Mouse (Mus musculus): ENCODE measurements around the gene Rest. TPM values are rescaled to one million over a fixed set of nuclear protein-coding genes. Genes with fewer than 3 reads are reported as not detected.
"Not testable (repeated sequence)": the region's sequence is repeated elsewhere in the genome, so short reads cannot be mapped to it uniquely, and the experiment has no call there.

Gene Rest
- polyA plus RNA-seq (2012; rRNA removed): 9.1 and 13.8 TPM in 2 replicates

DNA sequence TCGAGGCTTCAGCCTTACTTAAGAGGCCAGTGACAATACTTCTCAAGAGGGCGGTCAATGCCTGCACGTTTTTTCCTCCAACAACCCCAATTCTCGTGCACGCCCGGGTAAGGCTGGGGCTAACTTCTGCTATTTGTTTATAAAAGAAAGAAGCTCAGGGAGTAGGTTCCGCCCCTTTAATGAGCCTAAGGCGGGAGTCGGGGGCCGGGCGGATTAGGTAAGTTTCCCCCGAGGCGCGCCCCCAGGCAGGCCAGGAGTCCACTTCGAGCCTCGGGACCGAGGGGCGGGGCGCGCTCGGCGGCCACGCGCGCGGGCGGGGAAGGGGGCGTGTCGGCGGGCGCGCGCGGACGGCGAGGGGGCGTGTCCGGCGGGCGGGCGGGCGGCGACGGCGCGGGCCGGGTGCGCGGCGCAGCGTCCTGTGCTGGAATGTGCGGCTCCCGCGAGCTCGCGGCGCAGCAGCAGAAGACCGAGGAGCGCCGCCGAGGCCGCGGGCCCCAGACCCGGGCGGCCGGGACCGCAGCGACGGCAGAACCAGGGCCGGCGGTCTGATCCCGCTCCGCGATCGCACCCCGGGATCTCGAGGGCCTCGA is at the start of gene Rest:
Rest (plus strand) TSS at position 411 of the 590 bp plus-strand sequence.
- no peak for DNase-seq (ENCODE audit: low read depth)

DNA sequence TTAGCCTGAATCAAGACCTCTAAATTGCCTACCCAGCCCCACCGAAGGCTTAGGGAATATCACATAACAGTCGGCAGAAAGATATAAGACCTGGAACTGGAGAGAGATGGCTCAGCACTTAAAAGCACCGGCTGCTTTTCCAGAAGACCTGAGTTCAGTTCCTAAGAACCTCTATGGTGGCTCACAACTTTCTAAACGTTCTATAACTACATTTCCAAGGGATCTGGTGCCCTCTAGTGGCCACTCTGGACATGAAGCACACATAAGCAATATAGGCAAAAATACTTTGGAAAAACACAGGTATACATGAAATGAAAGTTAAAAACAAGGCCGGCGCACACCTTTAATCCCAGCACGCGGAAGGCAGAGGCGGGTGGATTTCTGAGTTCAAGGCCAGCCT is 48.1 kb upstream of the Rest start:
- DNase-seq (ENCODE audit: low read depth): peak; percentile 14

DNA sequence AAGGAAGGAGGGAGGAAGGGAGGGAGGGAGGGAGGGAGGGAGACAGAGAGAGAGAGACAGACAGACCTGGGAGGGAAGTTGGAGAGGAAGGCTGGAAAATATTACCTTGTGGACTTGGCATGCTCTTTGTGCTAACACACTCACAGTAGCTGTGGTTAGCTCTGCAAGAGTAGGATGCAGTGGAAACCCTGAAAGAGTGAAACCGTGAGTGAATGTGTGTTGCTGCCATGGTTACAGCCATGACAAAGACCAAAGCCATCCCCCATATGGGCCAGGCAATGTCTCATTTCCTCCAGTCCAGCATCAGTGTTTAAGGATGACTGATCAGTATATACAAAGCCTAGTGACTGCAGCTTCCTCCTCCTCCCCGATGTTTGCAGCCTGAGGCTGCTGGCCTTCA is 47.6 kb upstream of the Rest start:
- DNase-seq (ENCODE audit: low read depth): no peak

- DNase-seq (ENCODE audit: low read depth): no peak
Measured at GRCm38 (mm10) chr5:77223043-77223975, 42.0 kb upstream of the Rest start.

DNA sequence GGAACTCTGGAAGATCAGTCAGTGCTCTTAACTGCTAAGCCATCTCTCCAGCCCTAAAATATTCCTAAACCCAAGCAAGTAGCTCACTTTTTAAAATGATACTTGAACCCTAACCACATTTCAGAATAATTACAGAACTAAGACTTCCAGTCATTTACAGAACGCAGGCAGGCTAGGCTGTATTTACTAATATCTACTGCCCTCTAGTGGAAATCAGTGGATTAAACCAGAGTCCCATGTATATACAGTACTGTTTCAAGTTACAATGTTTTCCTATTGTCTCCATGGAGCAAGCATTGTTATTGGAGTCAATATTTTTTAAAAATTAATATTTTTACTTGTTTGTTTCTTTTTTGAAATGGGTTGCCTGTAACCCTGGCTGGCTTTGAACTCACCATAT is 36.3 kb upstream of the Rest start:
- no peak for DNase-seq (ENCODE audit: low read depth)

- not testable (repeated sequence) for DNase-seq (ENCODE audit: low read depth)
Measured at GRCm38 (mm10) chr5:77231863-77232262, 33.4 kb upstream of the Rest start.

DNA sequence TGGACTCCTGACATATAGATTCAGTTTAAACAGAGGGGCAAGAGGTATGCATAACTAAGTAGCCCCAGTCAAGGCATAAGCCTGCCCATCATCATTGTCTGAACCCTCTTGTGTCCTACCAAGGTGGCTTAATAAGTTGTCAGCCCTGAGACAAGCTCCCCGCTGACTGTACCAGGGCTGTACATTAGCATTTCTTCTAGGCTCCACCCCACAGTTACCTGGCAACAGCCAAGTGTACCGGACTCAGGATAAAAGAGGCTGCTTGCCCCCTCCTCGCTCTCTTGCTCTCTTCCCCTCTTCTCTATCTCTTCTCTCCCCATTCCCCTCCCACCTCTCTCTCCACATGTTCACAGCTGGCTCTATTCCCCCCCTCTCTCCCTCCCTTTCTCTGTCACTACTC is 30.4 kb upstream of the Rest start:
- DNase-seq (ENCODE audit: low read depth): no peak

GRCm38 (mm10) chr5:77237104-77237503 is 28.2 kb upstream of the Rest start:
- DNase-seq (ENCODE audit: low read depth): no peak

GRCm38 (mm10) chr5:77244331-77244987 is 20.8 kb upstream of the Rest start:
- DNase-seq (ENCODE audit: low read depth): no peak

GRCm38 (mm10) chr5:77245463-77245786 is 19.9 kb upstream of the Rest start:
- no peak for DNase-seq (ENCODE audit: low read depth)

DNA sequence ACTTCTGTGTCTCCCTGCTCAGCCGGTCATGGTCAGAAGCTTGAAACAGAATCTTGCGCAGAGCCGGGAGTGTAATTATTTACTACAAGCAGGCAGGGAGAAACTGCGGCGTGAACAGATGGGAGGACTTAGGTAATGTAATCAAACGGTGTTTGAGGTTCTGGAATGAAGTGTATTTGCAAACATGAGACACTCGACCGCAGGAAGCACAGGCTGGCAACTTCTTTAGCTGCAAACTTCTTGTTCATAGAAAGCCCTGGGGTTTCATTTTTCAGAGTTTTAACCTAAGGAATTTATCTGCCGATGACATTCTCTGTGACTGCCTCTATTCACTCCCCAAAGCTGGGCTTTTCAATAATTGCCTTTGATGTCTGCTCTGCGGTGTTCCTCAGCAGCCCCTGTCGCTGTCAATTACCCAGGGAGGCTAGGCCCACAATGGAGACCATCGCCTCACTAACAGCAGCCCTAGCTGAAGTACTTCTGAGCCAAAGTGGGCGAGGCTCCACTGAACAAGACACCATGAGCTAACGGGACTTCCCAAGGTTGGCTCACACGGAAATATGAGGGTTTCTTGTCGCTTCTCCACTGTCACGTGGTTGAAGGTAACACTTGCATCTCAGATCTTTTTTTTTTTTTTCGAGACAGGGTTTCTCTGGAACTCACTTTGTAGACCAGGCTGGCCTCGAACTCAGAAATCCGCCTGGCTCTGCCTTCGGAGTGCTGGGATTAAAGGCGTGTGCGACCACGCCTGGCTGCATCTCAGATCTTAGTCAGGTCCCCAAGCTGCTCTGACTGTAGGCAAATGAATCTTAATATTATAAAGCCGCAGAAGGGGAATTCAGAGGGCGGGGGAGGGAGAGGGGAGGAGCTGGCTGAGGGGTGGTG is 19.3 kb upstream of the Rest start:
- no peak for DNase-seq (ENCODE audit: low read depth)

- no peak for DNase-seq (ENCODE audit: low read depth)
Measured at GRCm38 (mm10) chr5:77250083-77250482, 15.2 kb upstream of the Rest start.

GRCm38 (mm10) chr5:77251656-77252055 is 13.6 kb upstream of the Rest start:
- no peak for DNase-seq (ENCODE audit: low read depth)

DNA sequence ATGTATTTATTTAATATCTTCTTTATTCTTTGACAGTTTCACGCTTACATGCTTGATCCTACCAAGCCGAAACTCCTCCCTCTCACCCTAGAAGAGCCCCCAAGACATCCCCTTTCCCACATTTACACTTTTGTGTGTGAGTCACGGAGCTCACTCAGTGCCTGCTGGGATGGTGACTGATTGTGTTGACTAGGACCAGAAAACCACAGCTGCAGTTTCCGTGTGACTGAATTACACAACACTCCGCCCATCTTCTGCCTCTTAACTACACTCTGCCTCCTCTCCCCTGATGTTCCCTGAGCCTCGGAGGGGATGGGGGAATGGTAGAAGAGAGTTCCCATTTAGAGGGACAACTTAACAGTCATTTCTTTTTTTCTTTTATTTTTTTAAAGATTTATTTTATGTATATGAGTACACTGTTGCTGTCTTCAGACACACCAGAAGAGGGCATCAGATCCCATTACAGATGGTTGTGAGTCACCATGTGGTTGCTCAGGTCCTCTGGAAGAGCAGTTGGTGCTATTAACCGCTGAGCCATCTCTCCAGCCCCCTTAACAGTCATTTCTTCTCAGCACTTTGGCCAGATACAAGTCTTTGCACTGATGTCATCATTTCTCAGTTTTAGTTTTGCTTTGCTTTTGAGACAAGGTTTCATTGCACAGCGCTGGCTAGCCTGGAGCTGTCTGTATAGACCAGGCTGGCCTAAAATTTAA is 13.0 kb upstream of the Rest start:
- no peak for DNase-seq (ENCODE audit: low read depth)

DNA sequence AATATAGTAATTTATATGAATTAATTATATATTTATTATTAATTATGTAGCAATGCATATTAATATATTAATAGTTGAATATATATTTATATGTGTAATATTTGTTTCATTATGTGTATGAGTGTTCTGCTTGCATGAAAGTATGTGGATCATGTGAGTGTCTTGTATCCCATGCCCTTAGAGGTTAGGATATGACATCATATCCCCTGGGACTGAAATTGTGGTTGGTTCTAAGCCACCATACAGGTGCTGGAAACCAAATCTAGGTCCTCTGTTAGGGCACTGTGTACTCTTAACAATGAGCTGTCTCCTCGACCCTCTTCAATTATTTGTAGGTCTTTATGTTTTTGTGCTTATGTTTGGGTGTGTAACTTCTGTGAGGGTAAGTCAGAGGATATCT is 12.1 kb upstream of the Rest start:
- no peak for DNase-seq (ENCODE audit: low read depth)

GRCm38 (mm10) chr5:77254402-77254801 is 10.9 kb upstream of the Rest start:
- no peak for DNase-seq (ENCODE audit: low read depth)

DNA sequence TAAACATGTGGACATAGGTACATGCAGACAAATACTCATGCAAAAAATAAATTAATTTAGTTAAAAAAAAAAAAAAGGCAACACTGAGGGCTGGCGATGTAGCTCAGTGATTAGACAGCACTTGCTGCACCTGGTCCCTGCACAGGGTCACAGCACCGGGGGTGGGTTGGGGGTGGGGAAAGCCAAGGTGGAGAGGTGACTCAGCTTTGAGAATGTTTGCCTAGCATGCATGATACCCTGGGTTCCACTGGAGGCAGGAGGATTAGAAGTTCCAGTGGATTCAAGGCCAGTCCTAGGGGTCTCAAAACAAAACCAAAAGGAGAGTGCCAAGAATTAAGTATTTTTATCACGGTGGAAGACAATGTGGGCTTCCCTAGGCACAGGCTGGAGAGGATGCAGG is 7.7 kb upstream of the Rest start:
- DNase-seq (ENCODE audit: low read depth): no peak

DNA sequence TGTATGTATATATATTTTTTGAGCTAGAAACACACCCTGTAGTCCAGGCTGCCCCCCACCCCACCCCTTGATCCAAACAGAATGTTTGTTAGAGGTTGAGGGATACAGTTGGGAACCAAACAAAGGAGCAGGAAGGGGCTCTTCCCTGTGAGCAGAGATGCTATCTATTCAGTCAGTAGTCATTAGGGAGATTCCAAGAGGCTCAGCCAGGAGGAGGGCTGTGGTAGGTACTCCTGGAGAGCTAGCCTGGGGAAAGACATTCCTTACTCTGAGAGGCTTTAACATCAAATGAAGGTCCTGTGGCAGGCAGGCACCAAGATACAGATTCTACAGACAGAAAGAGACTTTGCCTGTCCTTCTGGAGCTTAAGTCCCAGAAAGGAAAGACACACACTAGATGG is 6.0 kb upstream of the Rest start:
- DNase-seq (ENCODE audit: low read depth): no peak

GRCm38 (mm10) chr5:77260141-77260540 is 5.2 kb upstream of the Rest start:
- no peak for DNase-seq (ENCODE audit: low read depth)

GRCm38 (mm10) chr5:77261137-77261536 is 4.2 kb upstream of the Rest start:
- no peak for DNase-seq (ENCODE audit: low read depth)

GRCm38 (mm10) chr5:77262105-77262504 is 3.2 kb upstream of the Rest start:
- DNase-seq (ENCODE audit: low read depth): no peak
